Mouse (Mus musculus): ENCODE data around the gene Stt3b. TPM values are rescaled to one million over a fixed set of nuclear protein-coding genes. Genes with fewer than 3 reads are reported as not detected.

Stt3b gene
- polyA plus RNA-seq, 1 experiment from 2014 or later: 118 TPM

- Histone ChIP-seq H3K36me3 (replicated peaks; ENCODE audit: control insufficient read depth, insufficient read depth, low read depth, low read length) (no peaks in the 10 kb centered on the region; the same call in 1 of the 2 replicates), H3K4me1 (ENCODE audit: control insufficient read depth, insufficient read depth, low read length) (no peaks in the 10 kb centered on the region), H3K9ac (replicated peaks; ENCODE audit: low read length) (no peak overlapping the region), H3K4me2 (ENCODE audit: low read depth, low read length) (no peak overlapping the region), H3K27ac (replicated peaks; ENCODE audit: low read depth, low read length) (no peak overlapping the region), H3K9me3 (replicated peaks; ENCODE audit: control insufficient read depth, low read length) (no peaks in the 10 kb centered on the region), H3K27me3 (ENCODE audit: control insufficient read depth, insufficient read depth, low read length) (no peaks in the 10 kb centered on the region), H3K4me3 (ENCODE audit: low read depth, low read length) (no peak overlapping the region)
- no peak for DNase-seq (ENCODE audit: low spot score)
- no peak for ATAC-seq (replicated peaks; ENCODE audit: insufficient number of reproducible peaks, low FRiP score, low TSS enrichment, low read depth)
- 90% methylated on average over 6 of the region's 6 CpGs for WGBS
Observed at GRCm38 (mm10) chr9:115257733-115258286, 52.4 kb downstream of the Stt3b start.

- H3K4me3 ChIP-seq (ENCODE audit: low read depth, low read length): no peak overlapping the region
- H3K4me2 ChIP-seq (ENCODE audit: low read depth, low read length): no peak overlapping the region
- 91% methylated on average over 5 of the region's 5 CpGs for WGBS
- H3K4me1 ChIP-seq (ENCODE audit: control insufficient read depth, insufficient read depth, low read length): no peaks in the 10 kb centered on the region
- no peaks in the 10 kb centered on the region for H3K27me3 ChIP-seq (ENCODE audit: control insufficient read depth, insufficient read depth, low read length)
- H3K9ac ChIP-seq (replicated peaks; ENCODE audit: low read length): no peak overlapping the region
- DNase-seq (ENCODE audit: low spot score) (no peak), ATAC-seq (replicated peaks; ENCODE audit: insufficient number of reproducible peaks, low FRiP score, low TSS enrichment, low read depth) (no peak)
- no peak overlapping the region for H3K27ac ChIP-seq (replicated peaks; ENCODE audit: low read depth, low read length)
- no peaks in the 10 kb centered on the region for H3K9me3 ChIP-seq (replicated peaks; ENCODE audit: control insufficient read depth, low read length)
- H3K36me3 ChIP-seq (replicated peaks; ENCODE audit: control insufficient read depth, insufficient read depth, low read depth, low read length): peaks cover 5% of the 10 kb centered on the region
Observed at GRCm38 (mm10) chr9:115249145-115249544, 61.1 kb downstream of the Stt3b start.

- 75% methylated on average over 6 of the region's 6 CpGs for WGBS
Observed at GRCm38 (mm10) chr9:115245092-115245491, 65.1 kb downstream of the Stt3b start.

GRCm38 (mm10) chr9:115243630-115244029, 66.6 kb downstream of the Stt3b start:
- Histone ChIP-seq H3K27ac (replicated peaks; ENCODE audit: low read depth, low read length) (no peak overlapping the region), H3K9me3 (replicated peaks; ENCODE audit: control insufficient read depth, low read length) (no peaks in the 10 kb centered on the region), H3K36me3 (replicated peaks; ENCODE audit: control insufficient read depth, insufficient read depth, low read depth, low read length) (peaks cover 11% of the 10 kb centered on the region), H3K27me3 (ENCODE audit: control insufficient read depth, insufficient read depth, low read length) (no peaks in the 10 kb centered on the region), H3K4me1 (ENCODE audit: control insufficient read depth, insufficient read depth, low read length) (no peaks in the 10 kb centered on the region), H3K9ac (replicated peaks; ENCODE audit: low read length) (no peak overlapping the region), H3K4me2 (ENCODE audit: low read depth, low read length) (no peak overlapping the region), H3K4me3 (ENCODE audit: low read depth, low read length) (no peak overlapping the region)
- WGBS: 77% methylated on average over 6 of the region's 6 CpGs
- ATAC-seq (replicated peaks; ENCODE audit: insufficient number of reproducible peaks, low FRiP score, low TSS enrichment, low read depth): no peak
- peak; percentile 41 for DNase-seq (ENCODE audit: low spot score)

More at GRCm38 (mm10) chr9:115245092-115245491, 65.1 kb downstream of the Stt3b start:
- H3K9me3 ChIP-seq (replicated peaks; ENCODE audit: control insufficient read depth, low read length): no peaks in the 10 kb centered on the region
- H3K4me3 ChIP-seq (ENCODE audit: low read depth, low read length): no peak overlapping the region
- ATAC-seq (replicated peaks; ENCODE audit: insufficient number of reproducible peaks, low FRiP score, low TSS enrichment, low read depth) (no peak), DNase-seq (ENCODE audit: low spot score) (no peak)
- H3K4me1 ChIP-seq (ENCODE audit: control insufficient read depth, insufficient read depth, low read length): no peaks in the 10 kb centered on the region
- no peak overlapping the region for H3K4me2 ChIP-seq (ENCODE audit: low read depth, low read length)
- no peak overlapping the region for H3K9ac ChIP-seq (replicated peaks; ENCODE audit: low read length)
- peaks cover 11% of the 10 kb centered on the region for H3K36me3 ChIP-seq (replicated peaks; ENCODE audit: control insufficient read depth, insufficient read depth, low read depth, low read length)
- no peaks in the 10 kb centered on the region for H3K27me3 ChIP-seq (ENCODE audit: control insufficient read depth, insufficient read depth, low read length)
- no peak overlapping the region for H3K27ac ChIP-seq (replicated peaks; ENCODE audit: low read depth, low read length)

GRCm38 (mm10) chr9:115239861-115240260, 70.4 kb downstream of the Stt3b start:
- WGBS: 92% methylated on average over 5 of the region's 5 CpGs
- Histone ChIP-seq H3K27me3 (ENCODE audit: control insufficient read depth, insufficient read depth, low read length) (no peaks in the 10 kb centered on the region), H3K4me3 (ENCODE audit: low read depth, low read length) (no peak overlapping the region), H3K4me2 (ENCODE audit: low read depth, low read length) (no peak overlapping the region), H3K9ac (replicated peaks; ENCODE audit: low read length) (no peak overlapping the region), H3K4me1 (ENCODE audit: control insufficient read depth, insufficient read depth, low read length) (no peaks in the 10 kb centered on the region), H3K27ac (replicated peaks; ENCODE audit: low read depth, low read length) (no peak overlapping the region), H3K9me3 (replicated peaks; ENCODE audit: control insufficient read depth, low read length) (no peaks in the 10 kb centered on the region), H3K36me3 (replicated peaks; ENCODE audit: control insufficient read depth, insufficient read depth, low read depth, low read length) (peaks cover 11% of the 10 kb centered on the region)
- ATAC-seq (replicated peaks; ENCODE audit: insufficient number of reproducible peaks, low FRiP score, low TSS enrichment, low read depth): no peak
- no peak for DNase-seq (ENCODE audit: low spot score)

GRCm38 (mm10) chr9:115237943-115238342, 72.3 kb downstream of the Stt3b start:
- no peaks in the 10 kb centered on the region for H3K27me3 ChIP-seq (ENCODE audit: control insufficient read depth, insufficient read depth, low read length)
- H3K4me1 ChIP-seq (ENCODE audit: control insufficient read depth, insufficient read depth, low read length): no peaks in the 10 kb centered on the region
- no peaks in the 10 kb centered on the region for H3K9me3 ChIP-seq (replicated peaks; ENCODE audit: control insufficient read depth, low read length)
- H3K4me3 ChIP-seq (ENCODE audit: low read depth, low read length): no peak overlapping the region
- no peak overlapping the region for H3K27ac ChIP-seq (replicated peaks; ENCODE audit: low read depth, low read length)
- DNase-seq (ENCODE audit: low spot score): no peak
- no peak overlapping the region for H3K9ac ChIP-seq (replicated peaks; ENCODE audit: low read length)
- no peak for ATAC-seq (replicated peaks; ENCODE audit: insufficient number of reproducible peaks, low FRiP score, low TSS enrichment, low read depth)
- peaks cover 9% of the 10 kb centered on the region for H3K36me3 ChIP-seq (replicated peaks; ENCODE audit: control insufficient read depth, insufficient read depth, low read depth, low read length)
- H3K4me2 ChIP-seq (ENCODE audit: low read depth, low read length): no peak overlapping the region

- no peak overlapping the region for H3K4me2 ChIP-seq (ENCODE audit: low read depth, low read length)
- H3K4me1 ChIP-seq (ENCODE audit: control insufficient read depth, insufficient read depth, low read length): no peaks in the 10 kb centered on the region
- DNase-seq (ENCODE audit: low spot score) (no peak), ATAC-seq (replicated peaks; ENCODE audit: insufficient number of reproducible peaks, low FRiP score, low TSS enrichment, low read depth) (no peak)
- no peaks in the 10 kb centered on the region for H3K9me3 ChIP-seq (replicated peaks; ENCODE audit: control insufficient read depth, low read length)
- WGBS: 85% methylated on average over 8 of the region's 8 CpGs
- H3K4me3 ChIP-seq (ENCODE audit: low read depth, low read length): no peak overlapping the region
- H3K36me3 ChIP-seq (replicated peaks; ENCODE audit: control insufficient read depth, insufficient read depth, low read depth, low read length): peaks cover 8% of the 10 kb centered on the region
- no peaks in the 10 kb centered on the region for H3K27me3 ChIP-seq (ENCODE audit: control insufficient read depth, insufficient read depth, low read length)
- no peak overlapping the region for H3K27ac ChIP-seq (replicated peaks; ENCODE audit: low read depth, low read length)
- no peak overlapping the region for H3K9ac ChIP-seq (replicated peaks; ENCODE audit: low read length)
Observed at GRCm38 (mm10) chr9:115236352-115236841, 73.8 kb downstream of the Stt3b start.

GRCm38 (mm10) chr9:115234561-115234960, 75.7 kb downstream of the Stt3b start:
- DNase-seq (ENCODE audit: low spot score): no peak
- H3K27ac ChIP-seq (replicated peaks; ENCODE audit: low read depth, low read length): no peak overlapping the region
- H3K9ac ChIP-seq (replicated peaks; ENCODE audit: low read length): no peak overlapping the region

More at GRCm38 (mm10) chr9:115234561-115234960, 75.7 kb downstream of the Stt3b start:
- Histone ChIP-seq H3K27me3 (ENCODE audit: control insufficient read depth, insufficient read depth, low read length) (no peaks in the 10 kb centered on the region), H3K9me3 (replicated peaks; ENCODE audit: control insufficient read depth, low read length) (no peaks in the 10 kb centered on the region), H3K36me3 (replicated peaks; ENCODE audit: control insufficient read depth, insufficient read depth, low read depth, low read length) (no peaks in the 10 kb centered on the region), H3K4me2 (ENCODE audit: low read depth, low read length) (no peak overlapping the region), H3K4me3 (ENCODE audit: low read depth, low read length) (no peak overlapping the region), H3K4me1 (ENCODE audit: control insufficient read depth, insufficient read depth, low read length) (no peaks in the 10 kb centered on the region)
- 95% methylated on average over 2 of the region's 2 CpGs for WGBS
- no peak for ATAC-seq (replicated peaks; ENCODE audit: insufficient number of reproducible peaks, low FRiP score, low TSS enrichment, low read depth)
